Mouse (Mus musculus) embryo, embryonic 9.5 days (tissue): ENCODE data around the gene Ybx2.
"Not testable (repeated sequence)": the region's sequence is repeated elsewhere in the genome, so short reads cannot be mapped to it uniquely, and the experiment has no call there.

Experiments
- DNase-seq: peaks from one replicate; pipeline ENCODE4 v3.0.0-alpha.2; 2017; ENCODE audit errors: extremely low spot score

Ybx2 gene

GRCm38 (mm10) chr11:69934681-69935080, 915 bp upstream of the Ybx2 start:
- DNase-seq, result no peak

GRCm38 (mm10) chr11:69936156-69936555, 560 bp downstream of the Ybx2 start:
- DNase-seq, result no peak

- no peak for DNase-seq
Observed at GRCm38 (mm10) chr11:69936714-69937347, 1.2 kb downstream of the Ybx2 start.

- DNase-seq, result no peak
Observed at GRCm38 (mm10) chr11:69937385-69937784, 1.8 kb downstream of the Ybx2 start.

- DNase-seq, result no peak
Observed at GRCm38 (mm10) chr11:69937834-69938233, 2.2 kb downstream of the Ybx2 start.

GRCm38 (mm10) chr11:69938401-69938979, 2.9 kb downstream of the Ybx2 start:
- DNase-seq, result no peak

GRCm38 (mm10) chr11:69939181-69939580, 3.6 kb downstream of the Ybx2 start:
- DNase-seq, result no peak

GRCm38 (mm10) chr11:69939731-69940130, 4.1 kb downstream of the Ybx2 start:
- no peak for DNase-seq

- DNase-seq, result no peak
Observed at GRCm38 (mm10) chr11:69940962-69941361, 5.4 kb downstream of the Ybx2 start.

GRCm38 (mm10) chr11:69945216-69945615, 9.6 kb downstream of the Ybx2 start:
- no peak for DNase-seq

GRCm38 (mm10) chr11:69945997-69946891, 10.6 kb downstream of the Ybx2 start:
- no peak for DNase-seq

GRCm38 (mm10) chr11:69947337-69948065, 11.9 kb downstream of the Ybx2 start:
- no peak for DNase-seq

- DNase-seq, result peak; percentile 97
Observed at GRCm38 (mm10) chr11:69948066-69948762, 12.6 kb downstream of the Ybx2 start, which contains the start of gene Slc2a4. Gene Slc2a4, minus strand, starts transcription at chr11:69948188.

- DNase-seq, result peak; percentile 90
Observed at GRCm38 (mm10) chr11:69948763-69949150, 13.2 kb downstream of the Ybx2 start.

GRCm38 (mm10) chr11:69950807-69951459, 15.3 kb downstream of the Ybx2 start:
- DNase-seq, result peak; percentile 29

GRCm38 (mm10) chr11:69952274-69952673, 16.7 kb downstream of the Ybx2 start:
- DNase-seq, result no peak

- DNase-seq, result no peak
Observed at GRCm38 (mm10) chr11:69953267-69953915, 17.8 kb downstream of the Ybx2 start.

- not testable (repeated sequence) for DNase-seq
Observed at GRCm38 (mm10) chr11:69955618-69956017, 20.0 kb downstream of the Ybx2 start.

- no peak for DNase-seq
Observed at GRCm38 (mm10) chr11:69956218-69956617, 20.6 kb downstream of the Ybx2 start.

- DNase-seq, result no peak
Observed at GRCm38 (mm10) chr11:69960616-69961015, 25.0 kb downstream of the Ybx2 start.
